In the genomic region with DNA sequence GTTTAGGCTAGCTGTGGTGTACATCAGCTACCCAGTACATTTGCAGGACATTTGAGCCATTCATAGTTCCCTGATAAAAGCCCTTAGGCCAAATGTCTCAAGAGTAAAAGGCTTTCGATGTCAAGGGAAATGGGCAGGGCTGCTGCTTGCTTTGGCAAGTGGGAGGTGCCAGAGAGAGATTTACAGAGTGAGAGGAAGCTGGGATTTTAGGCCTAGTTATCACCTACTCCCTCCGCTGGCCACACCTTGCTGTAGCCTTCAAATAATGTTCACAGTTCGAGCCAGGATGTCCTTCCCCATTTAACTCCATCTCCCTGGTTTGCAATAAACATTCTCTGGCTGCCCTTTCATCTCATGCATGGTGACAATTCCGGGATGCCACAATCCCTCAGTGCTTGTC, we compare ENCODE assay signal across 13 mouse cellular contexts.
DNase-seq lines count a peak whose midpoint lies in the region; ATAC-seq and TF ChIP-seq lines count a peak whose summit lies in the region.
"Had no signal": no experiment of that assay in that cellular context is flagged by ENCODE, and none has a peak within 500 bp of the region (broad histone marks: within the 10 kb centered on the region; RNA-seq: fewer than 3 reads in every experiment).

No protein-coding gene starts in this region.

- H3K36me3 ChIP-seq in hindbrain, embryonic 11.5 days (ENCODE audit: control insufficient read depth, insufficient read depth, low read length): no peaks in the 10 kb centered on the region
- H3K36me3 ChIP-seq in hindbrain, embryonic 13.5 days: no peaks in the 10 kb centered on the region
- no peaks in the 10 kb centered on the region for H3K36me3 ChIP-seq in lung, embryonic 14.5 days (ENCODE audit: insufficient read depth)
- H3K36me3 ChIP-seq: embryonic facial prominence, embryonic 12.5 days; limb, embryonic 12.5 days had no signal

- H3K4me3 ChIP-seq in hindbrain, embryonic 11.5 days (ENCODE audit: low read depth, low read length): no peak overlapping the region
- H3K4me3 ChIP-seq in hindbrain, embryonic 13.5 days: no peak overlapping the region
- H3K4me3 ChIP-seq in lung, embryonic 14.5 days (ENCODE audit: low read depth, low read length): no peak overlapping the region
- H3K4me3 ChIP-seq: embryonic facial prominence, embryonic 12.5 days; limb, embryonic 12.5 days had no signal

- no peak overlapping the region for H3K27ac ChIP-seq in hindbrain, embryonic 11.5 days (ENCODE audit: low read depth, low read length)
- H3K27ac ChIP-seq in hindbrain, embryonic 13.5 days: no peak overlapping the region
- no peak overlapping the region for H3K27ac ChIP-seq in lung, embryonic 14.5 days (ENCODE audit: low read depth)
- H3K27ac ChIP-seq: embryonic facial prominence, embryonic 12.5 days; limb, embryonic 12.5 days had no signal

- no peaks in the 10 kb centered on the region for H3K4me1 ChIP-seq in hindbrain, embryonic 11.5 days (replicated peaks; ENCODE audit: control insufficient read depth, insufficient read depth, low read length)
- peaks cover 18% of the 10 kb centered on the region; the same call in 1 of the 2 replicates for H3K4me1 ChIP-seq in hindbrain, embryonic 13.5 days (replicated peaks)
- H3K4me1 ChIP-seq in lung, embryonic 14.5 days (ENCODE audit: insufficient read depth): no peaks in the 10 kb centered on the region

- TF ChIP-seq CTCF in lung, embryonic 14.5 days (IDR thresholded peaks at IDR 0.05; ENCODE audit: low read depth): no peak; the same call in 1 of the 2 replicates

- 0 out of 2 replicates have a peak, but pooled peaks cover 2% of the 10 kb centered on the region for H3K27me3 ChIP-seq in hindbrain, embryonic 11.5 days (ENCODE audit: control insufficient read depth, insufficient read depth, low read length)
- peaks cover 32% of the 10 kb centered on the region for H3K27me3 ChIP-seq in hindbrain, embryonic 13.5 days
- H3K27me3 ChIP-seq in lung, embryonic 14.5 days (ENCODE audit: insufficient read depth, low read length): no peaks in the 10 kb centered on the region
- H3K27me3 ChIP-seq: embryonic facial prominence, embryonic 12.5 days had no signal

- no peak overlapping the region for H3K9ac ChIP-seq in hindbrain, embryonic 11.5 days (ENCODE audit: low read depth, low read length)
- H3K9ac ChIP-seq in hindbrain, embryonic 13.5 days: no peak overlapping the region
- no peak overlapping the region for H3K9ac ChIP-seq in lung, embryonic 14.5 days
- H3K9ac ChIP-seq: embryonic facial prominence, embryonic 12.5 days; limb, embryonic 12.5 days had no signal

- H3K9me3 ChIP-seq in hindbrain, embryonic 11.5 days (ENCODE audit: control insufficient read depth, low read length): no peaks in the 10 kb centered on the region
- no peaks in the 10 kb centered on the region for H3K9me3 ChIP-seq in hindbrain, embryonic 13.5 days
- H3K9me3 ChIP-seq in lung, embryonic 14.5 days (ENCODE audit: low read depth, low read length): no peaks in the 10 kb centered on the region
- H3K9me3 ChIP-seq: embryonic facial prominence, embryonic 12.5 days; limb, embryonic 12.5 days had no signal

- 46% methylated on average over 4 of the region's 4 CpGs for WGBS in hindbrain, embryonic 11.5 days
- WGBS in hindbrain, embryonic 13.5 days: 52% methylated on average over 4 of the region's 4 CpGs
- 30% methylated on average over 4 of the region's 4 CpGs for WGBS in lung, embryonic 14.5 days

- DNase-seq in hindbrain, embryonic 11.5 days (ENCODE audit: low spot score): peak; percentile 20
- DNase-seq in lung, embryonic 14.5 days: peak; percentile 43
- no peak for DNase-seq in lung, postnatal 4 days
- peak; percentile 61 for DNase-seq in NIH3T3 (ENCODE audit: low read depth)
- DNase-seq in embryo, embryonic 10 days (ENCODE audit: low spot score): peak; percentile 63
- no peak for DNase-seq in Muller cell, postnatal 12 days (ENCODE audit: inconsistent ontology term)
- no peak for DNase-seq in urinary bladder, postnatal 25 days (ENCODE audit: low spot score)
- DNase-seq: heart, postnatal 4 days; right cerebral cortex, postnatal 4 days had no signal

- ATAC-seq in hindbrain, embryonic 11.5 days (ENCODE audit: low FRiP score): no peak
- ATAC-seq in hindbrain, embryonic 13.5 days (ENCODE audit: low FRiP score): no peak
- no peak for ATAC-seq in lung, embryonic 14.5 days (ENCODE audit: insufficient read depth)
- ATAC-seq: CD4-positive, CD25-positive, alpha-beta regulatory T cell, adult 4 months had no signal

- no peak overlapping the region for H3K4me2 ChIP-seq in hindbrain, embryonic 11.5 days (replicated peaks; ENCODE audit: low read depth, low read length)
- H3K4me2 ChIP-seq in hindbrain, embryonic 13.5 days: no peak overlapping the region
- no peak overlapping the region for H3K4me2 ChIP-seq in lung, embryonic 14.5 days
- H3K4me2 ChIP-seq: embryonic facial prominence, embryonic 12.5 days; limb, embryonic 12.5 days had no signal

Comparison
In these comparisons a context has a peak if more than half of its experiments do, and no peak if none do; other contexts are left out.
1. DNase-seq: peak in hindbrain, embryonic 11.5 days (single experiment), lung, embryonic 14.5 days (single experiment), NIH3T3 (single experiment) and embryo, embryonic 10 days (single experiment); none in lung, postnatal 4 days (0 of 2), Muller cell, postnatal 12 days (single experiment) and urinary bladder, postnatal 25 days (single experiment).